Comparison of ENCODE assay signal across 8 mouse cellular contexts in genomic region chr17:28622300-28622759, GRCm38 (mm10). TPM values are rescaled to one million over a fixed set of nuclear protein-coding genes. Genes with fewer than 3 reads are reported as not detected.
DNase-seq lines count a peak whose midpoint lies in the region; ATAC-seq lines count a peak whose summit lies in the region.

Gene Srpk1, minus strand, starts transcription at chr17:28622709.

- DNase-seq in CD4-positive helper T cell, adult 2 months (ENCODE audit: low read depth, low spot score): peak; percentile 94
- DNase-seq in brain, embryonic 18.5 days (ENCODE audit: low read depth, low spot score): peak; percentile 83
- peak; percentile 96 for DNase-seq in kidney, postnatal 10 days
- peak; percentile 68 to 79 for DNase-seq in natural killer cell, adult 2 months (ENCODE audit: low spot score in 2 of 2)

- peak within 1 kb of the TSS; percentile 97 for H3K4me2 ChIP-seq in heart, embryonic 13.5 days
- peak within 1 kb of the TSS; percentile 88 for H3K4me2 ChIP-seq in liver, embryonic 12.5 days
- H3K4me2 ChIP-seq in stomach, embryonic 15.5 days: peak within 1 kb of the TSS; percentile 76

- peak within 1 kb of the TSS; percentile 99 for H3K4me3 ChIP-seq in heart, embryonic 13.5 days
- peak within 1 kb of the TSS; percentile 94 for H3K4me3 ChIP-seq in liver, embryonic 12.5 days
- peak within 1 kb of the TSS; percentile 99 for H3K4me3 ChIP-seq in stomach, embryonic 15.5 days (replicated peaks)

- peak within 1 kb of the TSS; percentile 87 for H3K27ac ChIP-seq in heart, embryonic 13.5 days (replicated peaks)
- peak within 1 kb of the TSS; percentile 83 for H3K27ac ChIP-seq in liver, embryonic 12.5 days
- H3K27ac ChIP-seq in stomach, embryonic 15.5 days: peak within 1 kb of the TSS; percentile 91

- ATAC-seq in erythroid progenitor cell, adult 5-6 weeks (replicated peaks; ENCODE audit: low FRiP score, poor library complexity, severe bottlenecking): peak; percentile 86
- peak; percentile 79 for ATAC-seq in heart, embryonic 13.5 days (ENCODE audit: extremely low read depth, insufficient number of reproducible peaks, low FRiP score, low TSS enrichment)
- ATAC-seq in liver, embryonic 12.5 days: peak; percentile 89
- peak; percentile 93 for ATAC-seq in stomach, embryonic 15.5 days (ENCODE audit: insufficient read depth, low FRiP score, low read depth)

- peaks cover 29% of the 10 kb centered on the region for H3K36me3 ChIP-seq in heart, embryonic 13.5 days
- peaks cover 22% of the 10 kb centered on the region for H3K36me3 ChIP-seq in liver, embryonic 12.5 days
- H3K36me3 ChIP-seq in stomach, embryonic 15.5 days: peaks cover 5% of the 10 kb centered on the region; the same call in 1 of the 2 replicates

- WGBS in heart, embryonic 13.5 days: under 1% methylated on average over 53 of the region's 53 CpGs
- WGBS in liver, embryonic 12.5 days (ENCODE audit: insufficient replicate concordance): under 1% methylated on average over 53 of the region's 53 CpGs
- WGBS in stomach, embryonic 15.5 days: under 1% methylated on average over 29 of the region's 53 CpGs

- no peaks in the 10 kb centered on the region for H3K9me3 ChIP-seq in heart, embryonic 13.5 days
- no peaks in the 10 kb centered on the region for H3K9me3 ChIP-seq in liver, embryonic 12.5 days (replicated peaks)
- H3K9me3 ChIP-seq in stomach, embryonic 15.5 days: no peaks in the 10 kb centered on the region

- H3K4me1 ChIP-seq in heart, embryonic 13.5 days: peaks cover 35% of the 10 kb centered on the region
- H3K4me1 ChIP-seq in liver, embryonic 12.5 days: peaks cover 48% of the 10 kb centered on the region
- peaks cover 14% of the 10 kb centered on the region for H3K4me1 ChIP-seq in stomach, embryonic 15.5 days

- H3K27me3 ChIP-seq in heart, embryonic 13.5 days (replicated peaks): 0 out of 2 replicates have a peak, but pooled peaks cover 5% of the 10 kb centered on the region
- 0 out of 2 replicates have a peak, but pooled peaks cover 9% of the 10 kb centered on the region for H3K27me3 ChIP-seq in liver, embryonic 12.5 days (replicated peaks)
- H3K27me3 ChIP-seq in stomach, embryonic 15.5 days (replicated peaks): no peaks in the 10 kb centered on the region

- H3K9ac ChIP-seq in heart, embryonic 13.5 days: peak within 1 kb of the TSS; percentile 98
- peak within 1 kb of the TSS; percentile 94 for H3K9ac ChIP-seq in liver, embryonic 12.5 days
- H3K9ac ChIP-seq in stomach, embryonic 15.5 days: peak within 1 kb of the TSS; percentile 95

RNA-seq across cellular contexts. Expression of gene Srpk1, which starts in this region (rescaled TPM):
- 14.7 and 15.1 TPM in 2 replicates for total RNA-seq in erythroid progenitor cell, adult 5-6 weeks (2015; ENCODE audit: low replicate concordance)
- 23.9 and 36.2 TPM in 2 replicates for total RNA-seq in erythroid progenitor cell, adult 5-6 weeks (2017; ENCODE audit: low replicate concordance)
- polyA plus RNA-seq in heart, embryonic 13.5 days (2015; fragmentation: Nextera tagmentation; extraction: Ambion mirVana): 43.5 and 47.2 TPM in 2 replicates
- 61.1 and 61.5 TPM in 2 replicates for polyA plus RNA-seq in liver, embryonic 12.5 days (2016; fragmentation: Nextera tagmentation; extraction: Ambion mirVana)
- 75.1 and 79.2 TPM in 2 replicates for polyA plus RNA-seq in stomach, embryonic 15.5 days (2015; fragmentation: Nextera tagmentation; extraction: Ambion mirVana)

Comparison
In these comparisons a context has a peak if more than half of its experiments do, and no peak if none do; other contexts are left out.
1. Peak in every context shown above with its lines: DNase-seq, ATAC-seq, H3K4me3 ChIP-seq and H3K27ac ChIP-seq.